Mouse (Mus musculus): ENCODE measurements at regions not wholly inside any gene's neighbourhood (a gene's known extent, or its start where the extent isn't known, plus 50 kb on each side); places are given as distances from the start of the nearest gene placed in this dataset.

GRCm38 (mm10) chr19:15667889-15668623 is 279.1 kb downstream of the Psat1 start:
- no peak for TF ChIP-seq POLR2A (IDR thresholded peaks at IDR 0.05; ENCODE audit: insufficient read length, low read depth)
- no peak for TF ChIP-seq MAX (IDR thresholded peaks at IDR 0.05; ENCODE audit: low read depth)
- H3K4me3 ChIP-seq: no peak overlapping the region
- no peaks in the 10 kb centered on the region for H3K79me2 ChIP-seq (ENCODE audit: control insufficient read depth, insufficient read depth)
- no peaks in the 10 kb centered on the region for H3K27me3 ChIP-seq (ENCODE audit: control insufficient read depth, insufficient read depth, insufficient read length)
- H3K36me3 ChIP-seq (ENCODE audit: control insufficient read depth, insufficient read depth): no peaks in the 10 kb centered on the region
- no peak overlapping the region for H3K4me2 ChIP-seq (ENCODE audit: low read depth)
- no peak overlapping the region for H3ac ChIP-seq (ENCODE audit: control insufficient read depth, insufficient read length)

DNA sequence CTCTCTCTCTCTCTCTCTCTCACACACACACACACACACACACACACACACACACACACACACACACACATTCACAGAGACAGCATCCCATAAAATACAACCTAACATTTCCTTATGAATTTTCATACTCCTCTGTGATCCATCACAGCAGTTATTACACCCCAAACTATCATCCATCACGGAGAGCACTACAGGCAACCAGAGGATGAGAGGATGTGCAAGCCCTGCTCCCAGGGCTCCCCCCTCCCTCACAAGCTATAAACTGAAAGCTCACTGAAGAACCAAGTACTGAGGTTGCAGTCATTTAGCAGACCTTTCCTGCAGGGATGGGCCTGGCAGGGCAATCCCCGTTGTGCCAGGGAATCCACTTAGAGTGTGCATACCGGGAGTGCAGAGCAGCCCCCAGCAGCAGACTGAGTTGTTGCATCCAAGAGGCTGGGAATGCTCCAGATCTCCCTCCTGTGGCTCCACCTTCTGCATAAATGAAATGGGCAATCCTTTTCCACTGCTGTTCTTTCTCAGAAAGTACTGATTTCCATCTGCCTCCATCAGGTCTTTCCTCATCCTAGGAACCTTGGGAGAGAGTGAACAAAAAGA is 283.4 kb downstream of the Psat1 start:
- Histone ChIP-seq H3K36me3 (ENCODE audit: control insufficient read depth, insufficient read depth) (no peaks in the 10 kb centered on the region), H3ac (ENCODE audit: control insufficient read depth, insufficient read length) (no peak overlapping the region), H3K27me3 (ENCODE audit: control insufficient read depth, insufficient read depth, insufficient read length) (no peaks in the 10 kb centered on the region), H3K4me2 (ENCODE audit: low read depth) (no peak overlapping the region), H3K79me2 (ENCODE audit: control insufficient read depth, insufficient read depth) (no peaks in the 10 kb centered on the region), H3K4me3 (no peak overlapping the region)
- TF ChIP-seq POLR2A (IDR thresholded peaks at IDR 0.05; ENCODE audit: insufficient read length, low read depth) (no peak), MYOD1 (IDR thresholded peaks at IDR 0.05; ENCODE audit: control insufficient read depth in 1 of 3, insufficient read length in 2 of 3, low read depth in 2 of 3) (no peak), TCF3 (IDR thresholded peaks at IDR 0.05; ENCODE audit: insufficient read length, low read depth) (no peak), USF1 (IDR thresholded peaks at IDR 0.05; ENCODE audit: low read depth) (no peak), SRF (IDR thresholded peaks at IDR 0.05; ENCODE audit: control insufficient read depth, insufficient read length, low read depth) (no peak), CEBPB (IDR thresholded peaks at IDR 0.05; ENCODE audit: insufficient read depth, poor library complexity, severe bottlenecking) (no peak), REST (IDR thresholded peaks at IDR 0.05; ENCODE audit: insufficient read depth, insufficient read length) (no peak), MAX (IDR thresholded peaks at IDR 0.05; ENCODE audit: low read depth) (no peak), POLR2AphosphoS2 (IDR thresholded peaks at IDR 0.05; ENCODE audit: insufficient read length, low read depth) (no peak), E2F4 (IDR thresholded peaks at IDR 0.05; ENCODE audit: insufficient read depth) (no peak), MYOG (IDR thresholded peaks at IDR 0.05; ENCODE audit: control insufficient read depth in 1 of 3, insufficient read depth in 1 of 3, insufficient read length in 2 of 3, low read depth in 2 of 3) (no peak), TCF12 (IDR thresholded peaks at IDR 0.05; ENCODE audit: insufficient read depth, poor library complexity, severe bottlenecking) (no peak)

DNA sequence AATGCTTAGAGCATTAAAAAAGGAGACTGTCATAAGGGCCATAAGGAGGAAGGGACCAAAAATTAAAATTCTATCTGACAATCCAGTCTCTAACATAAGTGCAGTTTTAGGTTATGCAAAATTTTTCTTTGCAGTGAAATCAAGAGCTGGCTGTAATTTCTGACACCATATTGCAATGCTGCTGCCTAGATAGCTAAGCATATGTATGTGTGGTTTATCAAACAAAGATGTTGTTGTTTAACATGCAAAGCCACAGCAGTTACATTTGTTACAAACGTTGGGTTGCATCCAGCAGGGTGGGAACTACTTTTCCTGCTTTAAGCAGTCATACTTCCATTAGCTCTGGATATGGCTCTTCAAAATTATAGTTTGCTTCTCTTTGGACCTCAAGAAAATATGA is 288.5 kb downstream of the Psat1 start:
- Histone ChIP-seq H3K36me3 (ENCODE audit: control insufficient read depth, insufficient read depth) (no peaks in the 10 kb centered on the region), H3K27me3 (ENCODE audit: control insufficient read depth, insufficient read depth, insufficient read length) (no peaks in the 10 kb centered on the region), H3K4me3 (no peak overlapping the region), H3ac (ENCODE audit: control insufficient read depth, insufficient read length) (no peak overlapping the region), H3K79me2 (ENCODE audit: control insufficient read depth, insufficient read depth) (no peaks in the 10 kb centered on the region), H3K4me2 (ENCODE audit: low read depth) (no peak overlapping the region)
- no peak for TF ChIP-seq POLR2A (IDR thresholded peaks at IDR 0.05; ENCODE audit: insufficient read length, low read depth)
- no peak for TF ChIP-seq TCF12 (IDR thresholded peaks at IDR 0.05; ENCODE audit: insufficient read depth, poor library complexity, severe bottlenecking)
- no peak for TF ChIP-seq E2F4 (IDR thresholded peaks at IDR 0.05; ENCODE audit: insufficient read depth)
- no peak for TF ChIP-seq REST (IDR thresholded peaks at IDR 0.05; ENCODE audit: insufficient read depth, insufficient read length)
- TF ChIP-seq MAX (IDR thresholded peaks at IDR 0.05; ENCODE audit: low read depth): no peak
- no peak for TF ChIP-seq MYOD1 (IDR thresholded peaks at IDR 0.05; ENCODE audit: control insufficient read depth in 1 of 3, insufficient read length in 2 of 3, low read depth in 2 of 3)
- TF ChIP-seq MYOG (IDR thresholded peaks at IDR 0.05; ENCODE audit: control insufficient read depth in 1 of 3, insufficient read depth in 1 of 3, insufficient read length in 2 of 3, low read depth in 2 of 3): no peak
- no peak for TF ChIP-seq USF1 (IDR thresholded peaks at IDR 0.05; ENCODE audit: low read depth)
- no peak for TF ChIP-seq POLR2AphosphoS2 (IDR thresholded peaks at IDR 0.05; ENCODE audit: insufficient read length, low read depth)
- no peak for TF ChIP-seq CEBPB (IDR thresholded peaks at IDR 0.05; ENCODE audit: insufficient read depth, poor library complexity, severe bottlenecking)
- no peak for TF ChIP-seq TCF3 (IDR thresholded peaks at IDR 0.05; ENCODE audit: insufficient read length, low read depth)
- no peak for TF ChIP-seq SRF (IDR thresholded peaks at IDR 0.05; ENCODE audit: control insufficient read depth, insufficient read length, low read depth)

DNA sequence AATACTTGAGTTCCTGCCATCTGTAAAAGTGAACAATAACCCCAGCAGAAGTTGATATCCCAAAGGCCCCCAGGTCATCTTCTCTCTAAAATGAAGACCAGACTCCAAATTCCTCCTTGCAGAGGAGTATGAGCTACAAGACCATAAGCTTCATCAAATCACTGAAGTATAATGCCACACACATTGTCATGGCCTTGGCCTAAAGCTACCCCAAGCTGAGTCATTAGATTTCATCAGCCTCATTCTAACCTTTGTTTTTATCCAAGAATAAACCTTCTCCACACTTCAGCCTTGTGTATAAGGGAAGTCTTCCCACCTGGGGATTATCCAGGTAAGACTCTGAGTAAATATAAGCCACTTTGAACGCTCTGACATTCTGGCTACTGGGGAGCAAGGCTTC is 289.3 kb downstream of the Psat1 start:
- no peaks in the 10 kb centered on the region for H3K27me3 ChIP-seq (ENCODE audit: control insufficient read depth, insufficient read depth, insufficient read length)
- TF ChIP-seq TCF3 (IDR thresholded peaks at IDR 0.05; ENCODE audit: insufficient read length, low read depth): no peak
- no peak for TF ChIP-seq TCF12 (IDR thresholded peaks at IDR 0.05; ENCODE audit: insufficient read depth, poor library complexity, severe bottlenecking)
- TF ChIP-seq SRF (IDR thresholded peaks at IDR 0.05; ENCODE audit: control insufficient read depth, insufficient read length, low read depth): no peak

DNA sequence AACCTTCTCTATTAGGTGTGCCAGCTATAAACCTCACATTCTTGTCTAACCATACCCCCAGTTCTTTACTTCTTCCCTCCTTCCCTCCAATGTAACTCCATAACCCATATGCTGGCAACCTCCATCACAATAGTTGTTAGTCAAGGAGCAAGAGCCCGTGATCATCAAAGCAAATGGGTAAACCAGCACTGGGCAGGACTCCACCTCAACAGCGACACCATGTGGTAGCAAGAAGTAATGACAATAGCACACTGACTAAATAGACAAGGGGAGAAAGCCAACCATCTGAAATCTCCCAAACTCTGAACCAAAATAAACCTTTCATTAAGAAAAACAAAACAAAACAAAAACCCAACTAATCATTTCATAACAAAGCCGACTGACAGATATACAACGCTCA is 297.8 kb downstream of the Psat1 start:
- Histone ChIP-seq H3K4me2 (ENCODE audit: low read depth) (no peak overlapping the region), H3ac (ENCODE audit: control insufficient read depth, insufficient read length) (no peak overlapping the region), H3K4me3 (no peak overlapping the region), H3K27me3 (ENCODE audit: control insufficient read depth, insufficient read depth, insufficient read length) (peaks cover 10% of the 10 kb centered on the region), H3K36me3 (ENCODE audit: control insufficient read depth, insufficient read depth) (no peaks in the 10 kb centered on the region), H3K79me2 (ENCODE audit: control insufficient read depth, insufficient read depth) (no peaks in the 10 kb centered on the region)
- no peak for TF ChIP-seq E2F4 (IDR thresholded peaks at IDR 0.05; ENCODE audit: insufficient read depth)
- no peak for TF ChIP-seq MYOG (IDR thresholded peaks at IDR 0.05; ENCODE audit: control insufficient read depth in 1 of 3, insufficient read depth in 1 of 3, insufficient read length in 2 of 3, low read depth in 2 of 3)
- no peak for TF ChIP-seq MAX (IDR thresholded peaks at IDR 0.05; ENCODE audit: low read depth)
- no peak for TF ChIP-seq POLR2A (IDR thresholded peaks at IDR 0.05; ENCODE audit: insufficient read length, low read depth)
- no peak for TF ChIP-seq USF1 (IDR thresholded peaks at IDR 0.05; ENCODE audit: low read depth)
- TF ChIP-seq MYOD1 (IDR thresholded peaks at IDR 0.05; ENCODE audit: control insufficient read depth in 1 of 3, insufficient read length in 2 of 3, low read depth in 2 of 3): no peak
- TF ChIP-seq REST (IDR thresholded peaks at IDR 0.05; ENCODE audit: insufficient read depth, insufficient read length): no peak
- TF ChIP-seq TCF3 (IDR thresholded peaks at IDR 0.05; ENCODE audit: insufficient read length, low read depth): no peak
- TF ChIP-seq POLR2AphosphoS2 (IDR thresholded peaks at IDR 0.05; ENCODE audit: insufficient read length, low read depth): no peak
- TF ChIP-seq CEBPB (IDR thresholded peaks at IDR 0.05; ENCODE audit: insufficient read depth, poor library complexity, severe bottlenecking): no peak
- no peak for TF ChIP-seq SRF (IDR thresholded peaks at IDR 0.05; ENCODE audit: control insufficient read depth, insufficient read length, low read depth)
- no peak for TF ChIP-seq TCF12 (IDR thresholded peaks at IDR 0.05; ENCODE audit: insufficient read depth, poor library complexity, severe bottlenecking)

More for the DNA sequence above, 289.3 kb downstream of the Psat1 start:
- Histone ChIP-seq H3K79me2 (ENCODE audit: control insufficient read depth, insufficient read depth) (no peaks in the 10 kb centered on the region), H3ac (ENCODE audit: control insufficient read depth, insufficient read length) (no peak overlapping the region), H3K4me2 (ENCODE audit: low read depth) (no peak overlapping the region), H3K4me3 (no peak overlapping the region), H3K36me3 (ENCODE audit: control insufficient read depth, insufficient read depth) (no peaks in the 10 kb centered on the region)
